Mouse (Mus musculus): ENCODE measurements around the gene Cpsf4.
A peak's percentile ranks its signal among the peaks of the same experiment; 100 is the strongest.

DNA sequence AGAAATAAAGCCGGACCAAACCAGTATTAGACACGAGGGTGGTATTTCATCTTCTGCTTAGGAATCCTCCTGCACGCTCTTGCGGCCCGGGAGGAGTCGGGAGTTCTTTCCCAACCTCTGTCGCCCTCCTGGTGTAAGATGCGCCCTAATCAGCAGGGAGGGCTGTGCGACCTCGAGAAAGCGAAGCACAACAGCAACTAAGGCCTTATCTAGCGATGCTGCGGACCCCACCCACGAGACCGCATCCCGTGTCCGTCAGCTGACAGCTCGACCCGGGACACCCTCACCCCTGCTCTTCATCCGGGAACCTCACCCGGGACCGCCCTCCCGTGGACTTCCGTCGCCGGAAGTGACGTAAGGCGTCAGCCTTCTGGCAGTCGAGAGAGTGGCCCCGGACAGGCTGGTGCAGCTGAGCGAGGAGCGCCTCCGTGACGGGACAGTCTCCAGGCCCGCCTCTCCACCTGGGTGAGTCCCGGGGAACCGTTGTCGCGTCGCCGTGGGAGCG is 64.4 kb downstream of the Cpsf4 start, which contains the start of gene Zfp655:
- TF ChIP-seq EP300 (optimal IDR thresholded peaks at IDR 0.05) (peak; percentile 6), CTCF (IDR thresholded peaks at IDR 0.05; ENCODE audit: low read depth) (peak; percentile 1; the same call in 1 of the 2 replicates)

All from stomach, postnatal 0 days (tissue).